Mouse (Mus musculus): ENCODE results near the gene Letm1. TPM values are rescaled to one million over a fixed set of nuclear protein-coding genes. Genes with fewer than 3 reads are reported as not detected.

Letm1 gene
- polyA plus RNA-seq, 1 experiment from 2014 or later, result 56.3 TPM

- no peak overlapping the region for H3K4me3 ChIP-seq
- H3K9me3 ChIP-seq, result no peaks in the 10 kb centered on the region
- H3K36me3 ChIP-seq (replicated peaks), result no peaks in the 10 kb centered on the region
- H3K27ac ChIP-seq (replicated peaks), result no peak overlapping the region
- no peaks in the 10 kb centered on the region for H3K27me3 ChIP-seq (replicated peaks; ENCODE audit: low read depth, poor library complexity, severe bottlenecking)
- peaks cover 27% of the 10 kb centered on the region for H3K4me1 ChIP-seq
- DNase-seq (ENCODE audit: low spot score), result no peak
- 83% methylated on average over 6 of the region's 6 CpGs for WGBS
Observed at GRCm38 (mm10) chr5:33816008-33816725, 33.5 kb upstream of the Letm1 start.

- Histone ChIP-seq H3K27me3 (replicated peaks; ENCODE audit: low read depth, poor library complexity, severe bottlenecking) (no peaks in the 10 kb centered on the region), H3K4me3 (no peak overlapping the region), H3K27ac (replicated peaks) (no peak overlapping the region), H3K4me1 (no peaks in the 10 kb centered on the region), H3K36me3 (replicated peaks) (no peaks in the 10 kb centered on the region), H3K9me3 (no peaks in the 10 kb centered on the region)
- DNase-seq (ENCODE audit: low spot score), result no peak
- WGBS, result 88% methylated on average over 4 of the region's 4 CpGs
Observed at GRCm38 (mm10) chr5:33811519-33811918, 28.9 kb upstream of the Letm1 start.

- Histone ChIP-seq H3K36me3 (replicated peaks) (no peaks in the 10 kb centered on the region), H3K4me1 (no peaks in the 10 kb centered on the region), H3K9me3 (peaks cover 11% of the 10 kb centered on the region; the same call in 1 of the 2 replicates), H3K27ac (replicated peaks) (no peak overlapping the region), H3K4me3 (no peak overlapping the region), H3K27me3 (replicated peaks; ENCODE audit: low read depth, poor library complexity, severe bottlenecking) (no peaks in the 10 kb centered on the region)
- WGBS, result 87% methylated on average over 2 of the region's 2 CpGs
- no peak for DNase-seq (ENCODE audit: low spot score)
Observed at GRCm38 (mm10) chr5:33803337-33803736, 20.7 kb upstream of the Letm1 start.

GRCm38 (mm10) chr5:33791912-33792643, 9.5 kb upstream of the Letm1 start:
- Histone ChIP-seq H3K4me3 (no peak overlapping the region), H3K9me3 (peaks cover 3% of the 10 kb centered on the region; the same call in 1 of the 2 replicates), H3K4me1 (no peaks in the 10 kb centered on the region), H3K27ac (replicated peaks) (no peak overlapping the region), H3K36me3 (replicated peaks) (no peaks in the 10 kb centered on the region), H3K27me3 (replicated peaks; ENCODE audit: low read depth, poor library complexity, severe bottlenecking) (no peaks in the 10 kb centered on the region)
- 75% methylated on average over 5 of the region's 5 CpGs for WGBS
- no peak for DNase-seq (ENCODE audit: low spot score)

- H3K4me3 ChIP-seq, result peak overlapping the region; percentile 92
- peak overlapping the region; percentile 94 for H3K27ac ChIP-seq (replicated peaks)
- WGBS, result 11% methylated on average over 6 of the region's 6 CpGs
- no peak for DNase-seq (ENCODE audit: low spot score)
- no peaks in the 10 kb centered on the region for H3K9me3 ChIP-seq
- H3K27me3 ChIP-seq (replicated peaks; ENCODE audit: low read depth, poor library complexity, severe bottlenecking), result no peaks in the 10 kb centered on the region
- H3K36me3 ChIP-seq (replicated peaks), result peaks cover 7% of the 10 kb centered on the region
- H3K4me1 ChIP-seq, result peaks cover 32% of the 10 kb centered on the region
Observed at GRCm38 (mm10) chr5:33782999-33783390, 378 bp upstream of the Letm1 start.

DNA sequence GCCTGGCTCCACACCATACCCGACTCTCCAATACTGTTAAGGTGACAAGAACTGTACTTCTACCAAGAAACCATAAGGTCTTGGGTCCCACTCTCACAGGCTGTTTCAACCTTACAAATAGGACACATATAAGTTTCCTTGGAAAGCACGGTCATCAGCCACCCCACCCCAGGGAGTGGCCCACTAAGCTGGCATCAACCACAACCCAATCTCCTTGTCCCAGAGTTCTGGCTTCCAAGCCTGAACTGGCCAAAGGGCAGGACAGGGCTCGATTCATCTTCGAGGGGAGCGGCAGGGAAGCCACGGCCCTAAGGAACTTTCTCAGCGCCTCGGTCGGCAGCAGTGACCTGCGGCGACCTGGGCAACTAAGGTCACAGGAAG, 663 bp downstream of the Letm1 start:
- H3K9me3 ChIP-seq, result no peaks in the 10 kb centered on the region
- DNase-seq (ENCODE audit: low spot score), result no peak
- H3K27ac ChIP-seq (replicated peaks), result peak overlapping the region; percentile 94
- WGBS, result 7% methylated on average over 11 of the region's 11 CpGs
- peaks cover 32% of the 10 kb centered on the region for H3K4me1 ChIP-seq
- H3K4me3 ChIP-seq, result peak overlapping the region; percentile 92
- peaks cover 17% of the 10 kb centered on the region for H3K36me3 ChIP-seq (replicated peaks)
- H3K27me3 ChIP-seq (replicated peaks; ENCODE audit: low read depth, poor library complexity, severe bottlenecking), result no peaks in the 10 kb centered on the region

DNA sequence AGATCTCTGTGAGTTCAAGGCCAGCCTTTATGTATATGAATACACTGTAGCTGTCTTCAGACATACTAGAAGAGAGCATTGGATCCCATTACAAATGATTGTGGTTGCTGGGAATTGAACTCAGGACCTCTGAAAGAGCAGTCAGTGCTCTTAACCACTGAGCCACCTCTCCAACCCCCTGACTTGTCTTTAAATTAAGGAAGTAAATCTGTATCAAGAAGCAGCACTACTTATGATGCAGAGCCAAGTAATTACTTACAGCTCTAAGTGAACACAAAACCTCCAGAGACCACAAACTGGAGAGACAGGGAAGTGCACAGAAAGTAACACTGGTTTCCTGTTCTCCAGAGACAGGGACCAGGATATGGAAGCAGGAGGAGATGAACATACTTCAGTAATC, 5.4 kb downstream of the Letm1 start:
- no peaks in the 10 kb centered on the region for H3K27me3 ChIP-seq (replicated peaks; ENCODE audit: low read depth, poor library complexity, severe bottlenecking)
- peaks cover 54% of the 10 kb centered on the region for H3K36me3 ChIP-seq (replicated peaks)
- H3K9me3 ChIP-seq, result no peaks in the 10 kb centered on the region
- no peak overlapping the region for H3K27ac ChIP-seq (replicated peaks)
- no peak for DNase-seq (ENCODE audit: low spot score)
- no peak overlapping the region for H3K4me3 ChIP-seq
- H3K4me1 ChIP-seq, result peaks cover 19% of the 10 kb centered on the region

GRCm38 (mm10) chr5:33743481-33743880, 39.1 kb downstream of the Letm1 start:
- DNase-seq (ENCODE audit: low spot score), result no peak
- Histone ChIP-seq H3K27ac (replicated peaks) (no peak overlapping the region), H3K4me1 (no peaks in the 10 kb centered on the region), H3K9me3 (no peaks in the 10 kb centered on the region), H3K27me3 (replicated peaks; ENCODE audit: low read depth, poor library complexity, severe bottlenecking) (no peaks in the 10 kb centered on the region), H3K36me3 (replicated peaks) (peaks cover 95% of the 10 kb centered on the region), H3K4me3 (no peak overlapping the region)
- 94% methylated on average over 8 of the region's 8 CpGs for WGBS

GRCm38 (mm10) chr5:33740548-33740947, 42.1 kb downstream of the Letm1 start:
- no peaks in the 10 kb centered on the region for H3K27me3 ChIP-seq (replicated peaks; ENCODE audit: low read depth, poor library complexity, severe bottlenecking)
- peaks cover 80% of the 10 kb centered on the region for H3K36me3 ChIP-seq (replicated peaks)
- DNase-seq (ENCODE audit: low spot score), result no peak
- no peak overlapping the region for H3K4me3 ChIP-seq
- H3K27ac ChIP-seq (replicated peaks), result no peak overlapping the region
- no peaks in the 10 kb centered on the region for H3K9me3 ChIP-seq
- WGBS, result 90% methylated on average over 4 of the region's 4 CpGs
- no peaks in the 10 kb centered on the region for H3K4me1 ChIP-seq

GRCm38 (mm10) chr5:33738341-33738740, 44.3 kb downstream of the Letm1 start:
- no peak for DNase-seq (ENCODE audit: low spot score)
- Histone ChIP-seq H3K4me1 (no peaks in the 10 kb centered on the region), H3K27me3 (replicated peaks; ENCODE audit: low read depth, poor library complexity, severe bottlenecking) (no peaks in the 10 kb centered on the region), H3K4me3 (no peak overlapping the region), H3K27ac (replicated peaks) (no peak overlapping the region), H3K9me3 (no peaks in the 10 kb centered on the region), H3K36me3 (replicated peaks) (peaks cover 80% of the 10 kb centered on the region)

DNA sequence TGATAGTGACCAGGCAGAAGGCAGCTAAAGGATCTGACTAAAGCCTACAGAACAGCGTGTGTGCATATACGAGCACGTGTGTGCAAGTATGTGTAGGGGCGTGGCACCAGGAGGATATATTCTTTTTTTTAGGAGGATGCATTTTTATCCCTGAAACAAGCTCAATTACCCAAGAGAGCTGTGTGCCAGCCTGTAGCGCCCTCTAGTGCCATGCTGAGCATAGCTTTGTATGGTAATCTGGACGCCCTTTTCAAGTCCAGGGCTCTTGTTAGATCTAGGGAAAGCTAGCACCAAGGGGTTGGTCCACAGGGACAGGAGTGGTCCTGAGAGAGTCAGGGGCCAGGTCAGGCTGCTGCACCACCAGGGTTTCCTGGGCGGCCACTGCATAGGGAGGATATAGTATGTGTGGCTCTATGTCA, 44.7 kb downstream of the Letm1 start:
- 33% methylated on average over 7 of the region's 7 CpGs for WGBS
- H3K36me3 ChIP-seq (replicated peaks), result peaks cover 80% of the 10 kb centered on the region

DNA sequence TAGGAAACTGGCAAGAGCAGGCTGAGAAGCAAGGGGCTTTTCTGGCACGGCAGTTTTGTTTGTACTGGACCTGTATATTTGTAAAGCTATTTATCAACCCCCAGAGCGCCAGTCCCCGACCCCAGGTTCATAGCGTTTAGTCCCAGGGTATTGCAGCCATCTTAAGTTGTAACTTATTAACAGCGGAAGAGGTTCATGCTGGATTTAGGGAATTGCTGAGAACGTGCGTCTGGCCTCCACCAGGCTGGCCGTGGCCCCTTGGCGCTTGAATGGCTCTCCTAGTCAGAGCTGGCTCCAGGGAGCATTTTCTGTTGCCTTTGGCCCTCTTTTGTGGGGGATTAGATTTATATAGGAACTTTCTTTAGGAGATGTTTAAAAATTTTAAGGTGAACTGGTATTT, 46.4 kb downstream of the Letm1 start:
- Histone ChIP-seq H3K36me3 (replicated peaks) (peaks cover 80% of the 10 kb centered on the region), H3K4me3 (no peak overlapping the region), H3K27ac (replicated peaks) (no peak overlapping the region), H3K27me3 (replicated peaks; ENCODE audit: low read depth, poor library complexity, severe bottlenecking) (peaks cover 15% of the 10 kb centered on the region), H3K9me3 (no peaks in the 10 kb centered on the region), H3K4me1 (peaks cover 3% of the 10 kb centered on the region)
- no peak for DNase-seq (ENCODE audit: low spot score)
- WGBS, result 85% methylated on average over 9 of the region's 9 CpGs

More for the DNA sequence above, 44.7 kb downstream of the Letm1 start:
- H3K4me1 ChIP-seq, result no peaks in the 10 kb centered on the region
- DNase-seq (ENCODE audit: low spot score), result peak; percentile 78
- no peak overlapping the region for H3K4me3 ChIP-seq
- no peaks in the 10 kb centered on the region for H3K9me3 ChIP-seq
- no peaks in the 10 kb centered on the region for H3K27me3 ChIP-seq (replicated peaks; ENCODE audit: low read depth, poor library complexity, severe bottlenecking)
- H3K27ac ChIP-seq (replicated peaks), result no peak overlapping the region

Data from embryonic facial prominence, embryonic 10.5 days (tissue).